Mouse (Mus musculus): ENCODE measurements around the gene Gfer.
A peak's percentile ranks its signal among the peaks of the same experiment; 100 is the strongest.

DNA sequence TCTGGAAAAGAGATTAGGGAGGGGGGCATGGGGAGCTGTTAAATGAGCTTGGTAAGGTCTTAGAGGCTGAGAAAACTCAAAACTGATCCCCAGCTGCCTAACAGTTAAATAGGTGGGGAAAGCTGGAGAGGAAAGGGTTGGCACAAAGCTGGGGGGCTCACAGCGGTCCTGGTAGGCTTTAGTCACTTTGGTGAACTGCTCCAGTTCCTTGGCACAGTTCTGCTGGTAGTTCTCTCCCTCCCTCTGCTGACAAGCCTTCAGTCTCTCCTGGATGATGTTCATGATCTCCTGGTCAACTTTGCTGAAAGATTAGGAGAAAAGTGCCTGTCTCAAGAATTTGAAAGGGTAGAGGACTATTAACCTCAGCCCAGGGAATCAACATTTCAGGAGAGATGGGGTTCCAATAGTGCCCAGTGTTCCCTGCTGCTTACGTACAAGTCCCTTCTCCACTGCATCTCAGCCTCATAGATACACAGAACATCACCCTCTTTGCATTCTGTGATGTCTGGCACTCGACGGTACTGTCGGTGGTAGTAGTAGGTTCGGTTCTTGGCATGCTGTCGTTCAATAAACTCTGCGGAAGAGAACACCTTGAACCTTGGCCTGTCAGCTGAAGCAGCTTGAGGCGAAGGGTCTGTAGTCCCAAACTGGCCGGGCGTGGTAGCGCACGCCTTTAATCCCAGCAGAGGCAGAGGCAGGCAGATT lies 26.4 kb upstream of the Gfer start:
- TF ChIP-seq CTCF (IDR thresholded peaks at IDR 0.05; ENCODE audit: borderline replicate concordance, insufficient read depth, low read depth, low read length) (no peak), POLR2A (IDR thresholded peaks at IDR 0.05; ENCODE audit: borderline replicate concordance, insufficient read depth, low read length) (0 out of 2 replicates have a peak, but pooled peaks have one; percentile 14)

Measured in cerebellum, adult 2 months (tissue).